Mouse (Mus musculus) NIH3T3 (cell line): ENCODE data around the gene Pex12.

Source experiments
- DNase-seq: peaks from one replicate; pipeline ENCODE4 v3.0.0-alpha.2; 2012; ENCODE audit warnings: low read depth

The Pex12 gene

GRCm38 (mm10) chr11:83302526-83303251, at the start of gene Pex12:
Gene Pex12 (minus strand): TSS chr11:83302586.
- DNase-seq = peak; percentile 98

- DNase-seq = peak; percentile 10
These were observed 39.4 kb upstream of the Pex12 start for GRCm38 (mm10) chr11:83341716-83342245.

GRCm38 (mm10) chr11:83339705-83340104, 37.3 kb upstream of the Pex12 start:
- no peak for DNase-seq

DNA sequence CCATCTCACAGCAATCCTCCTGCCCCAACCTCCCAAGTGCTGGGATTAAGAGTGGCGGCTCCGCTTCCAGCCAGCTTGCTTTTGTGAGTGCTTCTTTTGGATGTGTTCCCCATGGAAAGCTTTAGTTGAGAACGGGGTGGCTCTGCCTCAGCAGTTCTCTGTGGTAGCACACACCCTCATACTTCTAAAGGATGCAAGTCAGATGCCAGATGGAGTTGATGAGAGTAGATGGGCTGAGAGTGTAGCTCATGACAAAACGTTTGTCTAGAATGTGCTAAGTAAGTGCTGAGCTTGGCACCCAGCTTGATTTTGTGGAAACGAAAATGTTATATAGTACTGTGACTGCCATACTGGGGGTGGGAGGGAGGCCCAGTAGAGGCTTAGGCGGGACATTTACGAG, 33.4 kb upstream of the Pex12 start:
- no peak for DNase-seq

DNA sequence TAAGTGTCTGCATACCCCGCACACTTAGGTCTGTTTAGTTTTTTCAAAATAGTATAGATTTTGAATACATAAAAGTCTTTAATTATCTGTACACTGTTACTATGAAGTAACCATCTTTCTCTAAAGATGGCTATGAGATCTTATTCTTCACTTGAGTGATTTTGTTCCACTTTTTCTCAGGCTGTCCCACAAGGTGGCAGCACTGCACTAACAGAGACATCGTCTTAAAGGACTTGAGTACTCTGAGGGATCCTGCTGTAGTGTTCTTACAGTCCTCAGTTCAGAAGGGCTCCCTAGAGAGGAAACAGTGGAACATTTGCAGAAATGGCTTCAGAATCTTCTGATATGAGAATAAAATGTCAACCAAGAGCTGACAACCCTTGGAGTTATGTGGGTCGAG, 25.0 kb upstream of the Pex12 start:
- DNase-seq = peak; percentile 82

GRCm38 (mm10) chr11:83326692-83327091, 24.3 kb upstream of the Pex12 start:
- peak; percentile 21 for DNase-seq

- DNase-seq = no peak
These were observed 16.7 kb upstream of the Pex12 start for GRCm38 (mm10) chr11:83319048-83319447.

- no peak for DNase-seq
These were observed 10.1 kb upstream of the Pex12 start for GRCm38 (mm10) chr11:83312471-83312870.

- DNase-seq = no peak
These were observed 4.4 kb upstream of the Pex12 start for GRCm38 (mm10) chr11:83306700-83307253.

DNA sequence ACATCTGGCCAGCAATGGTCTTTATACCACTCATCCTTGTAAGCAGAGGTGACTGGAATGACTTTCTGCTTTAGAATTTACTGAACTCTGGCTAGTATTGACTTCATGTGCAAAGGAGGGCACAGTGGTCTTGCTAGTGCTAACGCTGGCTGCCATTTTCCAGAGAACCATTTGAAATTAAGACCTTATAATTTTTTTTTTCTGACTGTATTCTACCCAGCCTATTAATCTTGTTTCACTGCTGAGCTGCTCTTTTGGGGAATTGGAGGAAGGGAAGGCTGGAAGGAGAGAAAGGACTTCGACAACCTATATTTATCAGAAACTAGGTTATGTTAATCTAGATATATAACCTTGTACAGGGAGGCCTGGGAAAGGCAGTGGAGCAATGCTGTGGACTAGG, 2.1 kb upstream of the Pex12 start:
- no peak for DNase-seq

- DNase-seq = no peak
These were observed 1.4 kb upstream of the Pex12 start for GRCm38 (mm10) chr11:83303751-83304150.

GRCm38 (mm10) chr11:83302124-83302523, 262 bp downstream of the Pex12 start:
- peak; percentile 37 for DNase-seq

GRCm38 (mm10) chr11:83301431-83301831, 955 bp downstream of the Pex12 start:
- peak; percentile 60 for DNase-seq

DNA sequence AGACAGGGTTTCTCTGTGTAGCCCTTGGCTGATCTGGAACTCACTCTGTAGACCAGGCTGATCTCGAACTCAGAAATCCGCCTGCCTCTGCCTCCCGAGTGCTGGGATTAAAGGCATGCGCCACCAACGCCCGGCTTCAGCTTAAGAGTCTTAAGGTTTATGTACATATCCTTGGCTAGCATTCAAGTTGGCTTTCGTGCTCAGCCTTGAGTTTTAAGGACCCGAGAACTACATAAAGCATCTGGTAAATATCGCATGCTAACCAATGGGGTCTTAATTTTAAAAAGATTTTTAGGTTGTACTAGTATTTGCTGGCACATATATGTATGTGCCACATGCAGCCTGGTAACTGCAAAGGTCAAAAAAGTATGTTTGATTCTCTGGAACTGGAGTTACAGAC, 2.7 kb downstream of the Pex12 start:
- no peak for DNase-seq

- DNase-seq = peak; percentile 94
These were observed 3.9 kb downstream of the Pex12 start, which contains the start of gene Ap2b1 for GRCm38 (mm10) chr11:83298225-83299195. Gene Ap2b1 (plus strand): TSS chr11:83299024.

GRCm38 (mm10) chr11:83297816-83298215, 4.6 kb downstream of the Pex12 start:
- DNase-seq = no peak

DNA sequence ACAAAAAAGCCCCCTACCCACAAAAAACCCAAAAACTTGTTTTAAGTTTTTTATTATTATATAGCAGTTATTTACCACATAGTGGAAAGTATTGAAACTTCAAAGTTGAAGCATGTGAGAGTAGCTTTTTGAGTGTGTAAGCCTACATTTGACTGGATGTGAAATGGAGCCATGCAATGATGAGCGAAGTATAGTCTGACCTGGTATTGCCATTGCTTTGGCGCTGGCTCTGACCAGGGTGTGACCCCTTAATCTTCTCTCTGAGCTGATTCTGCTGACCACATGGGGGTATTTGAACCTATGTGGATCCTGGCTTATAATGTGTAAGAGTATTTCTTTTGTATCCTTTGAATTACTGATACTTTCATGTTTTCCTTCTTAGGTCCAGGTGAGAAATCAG, 8.3 kb downstream of the Pex12 start:
- no peak for DNase-seq

DNA sequence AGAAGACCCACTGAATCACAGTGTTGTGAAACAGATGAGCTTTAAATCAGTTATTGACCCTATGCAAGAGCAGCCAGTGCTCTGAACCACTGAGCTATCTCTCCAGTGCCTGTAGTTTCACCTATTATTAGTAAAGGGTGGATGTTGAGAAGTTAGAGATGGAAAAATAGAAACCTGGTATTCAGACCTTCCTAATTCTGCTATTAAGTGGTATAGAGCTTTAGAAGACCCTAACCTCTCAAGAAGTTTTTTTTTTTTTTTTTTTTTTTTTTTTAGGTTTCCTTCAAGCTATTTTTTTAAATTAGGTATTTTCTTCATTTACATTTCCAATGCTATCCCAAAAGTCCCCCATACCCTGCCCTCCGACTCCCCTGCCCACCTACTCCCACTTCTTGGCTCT, 9.2 kb downstream of the Pex12 start:
- no peak for DNase-seq

DNA sequence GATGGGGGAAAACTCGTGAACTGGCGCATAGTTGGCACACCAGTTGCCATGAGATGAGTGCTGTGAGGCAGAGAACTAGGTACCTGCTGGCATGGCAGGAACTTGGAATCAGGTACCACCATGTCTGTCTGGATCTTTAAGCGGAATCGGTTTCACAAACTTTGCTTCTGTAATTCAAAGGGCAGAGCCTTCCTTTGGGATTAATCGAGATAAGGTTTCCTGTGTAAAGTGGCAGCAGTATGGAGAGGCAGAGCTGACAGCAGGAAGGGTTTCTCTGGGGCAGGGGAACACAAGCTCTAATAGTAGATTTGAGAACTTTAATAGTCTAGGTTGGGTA, 10.2 kb downstream of the Pex12 start:
- DNase-seq = no peak

GRCm38 (mm10) chr11:83291375-83292250, 10.8 kb downstream of the Pex12 start:
- peak; percentile 95 for DNase-seq

GRCm38 (mm10) chr11:83289633-83290032, 12.8 kb downstream of the Pex12 start:
- no peak for DNase-seq

DNA sequence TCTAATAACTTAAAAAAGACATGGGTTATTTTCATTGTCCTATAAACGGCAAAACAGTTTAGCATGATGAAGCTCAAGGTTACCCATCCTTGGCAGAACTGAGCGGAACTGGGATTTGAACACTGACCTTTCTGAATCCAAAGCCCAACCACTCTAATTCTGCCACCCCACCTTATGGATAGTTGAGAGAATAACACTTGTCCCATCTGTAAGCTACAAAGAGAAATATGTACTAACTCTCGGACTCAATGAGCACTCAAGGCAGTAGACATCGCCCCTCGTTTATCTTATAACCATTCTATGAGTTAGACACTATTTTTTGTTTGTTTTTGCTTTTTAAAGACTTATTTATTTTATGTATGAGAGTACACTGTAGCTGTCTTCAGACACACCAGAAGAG, 13.3 kb downstream of the Pex12 start:
- DNase-seq = no peak
